Mouse (Mus musculus) brain, adult 2 months (tissue): ENCODE measurements around the gene Olfr943.

Experiments used
- DNase-seq: peaks from one replicate; pipeline ENCODE4 v3.0.0; 2011; ENCODE audit warnings: low read depth, low spot score

Gene Olfr943

GRCm38 (mm10) chr9:39166004-39166403 is at the start of gene Olfr943:
Olfr943 (plus strand) TSS chr9:39166304.
- no peak for DNase-seq

DNA sequence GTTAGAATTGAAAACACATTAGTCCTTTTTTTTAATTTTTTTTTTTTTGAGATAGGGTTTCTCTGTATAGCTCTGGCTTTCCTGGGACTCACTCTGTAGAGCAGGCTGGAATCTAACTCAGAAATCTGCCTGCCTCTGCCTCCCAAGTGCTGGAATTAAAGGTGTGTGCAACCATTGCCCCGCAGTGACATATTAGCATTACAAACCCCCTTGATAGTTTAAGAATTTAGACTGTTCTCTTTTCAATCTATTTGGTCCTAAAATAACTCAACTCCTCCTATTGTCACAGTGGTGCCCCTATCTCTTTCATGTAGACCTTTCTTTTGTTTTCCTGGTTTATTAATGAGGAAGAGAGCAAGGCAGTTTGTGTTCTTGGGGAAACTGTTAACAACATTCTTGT is 38.8 kb upstream of the Olfr943 start:
- DNase-seq, result no peak

- DNase-seq, result no peak
Observed at GRCm38 (mm10) chr9:39127831-39128230, 38.3 kb upstream of the Olfr943 start, which contains the start of gene Olfr27. Olfr27 (plus strand) TSS chr9:39128131.

GRCm38 (mm10) chr9:39152401-39152800 is 13.7 kb upstream of the Olfr943 start:
- DNase-seq, result no peak

GRCm38 (mm10) chr9:39201620-39202019 is 35.5 kb downstream of the Olfr943 start, which contains the start of gene Olfr944:
Olfr944 (plus strand) TSS chr9:39201920.
- no peak for DNase-seq
